Mouse (Mus musculus) ES-Bruce4 (cell line): ENCODE results near the gene Atraid. TPM values are rescaled to one million over a fixed set of nuclear protein-coding genes. Genes with fewer than 3 reads are reported as not detected.
"Not testable (repeated sequence)": the region's sequence is repeated elsewhere in the genome, so short reads cannot be mapped to it uniquely, and the experiment has no call there.

Source experiments
- H3K27ac ChIP-seq: 2 replicates; pipeline ENCODE4 v1.5.1; 2012; ENCODE audit warnings: low read length, inconsistent platforms; ENCODE audit not compliant: insufficient read depth
- H3K27me3 ChIP-seq: 2 replicates; pipeline ENCODE4 v1.6.1; 2012; ENCODE audit warnings: mild to moderate bottlenecking, low read length, inconsistent platforms; ENCODE audit not compliant: control insufficient read depth, poor library complexity, insufficient read depth, severe bottlenecking
- H3K36me3 ChIP-seq: 2 replicates; pipeline ENCODE4 v1.6.1; 2012; ENCODE audit warnings: inconsistent platforms, mild to moderate bottlenecking, low read length, moderate library complexity; ENCODE audit not compliant: control insufficient read depth, poor library complexity, insufficient read depth, severe bottlenecking
- H3K4me1 ChIP-seq: one replicate; pipeline ENCODE4 v1.8.1; 2011; ENCODE audit warnings: low read length; ENCODE audit not compliant: control insufficient read depth, insufficient read depth
- H3K4me3 ChIP-seq: 2 replicates; pipeline ENCODE4 v1.5.1; 2011; ENCODE audit warnings: low read depth, mild to moderate bottlenecking, low read length
- H3K9ac ChIP-seq: 2 replicates; pipeline ENCODE4 v1.6.1; 2012; ENCODE audit warnings: low read depth, mild to moderate bottlenecking, inconsistent platforms; ENCODE audit not compliant: poor library complexity, severe bottlenecking
- H3K9me3 ChIP-seq: replicated peaks from 2 replicates; pipeline ENCODE4 v1.6.1; 2012; ENCODE audit warnings: mild to moderate bottlenecking, low read length, inconsistent platforms; ENCODE audit not compliant: control insufficient read depth, poor library complexity, insufficient read depth, severe bottlenecking
- CTCF ChIP-seq: IDR thresholded peaks from one replicate; pipeline ENCODE4 v1.8.1; 2011; ENCODE audit warnings: low read depth, low read length
- EP300 ChIP-seq: IDR thresholded peaks from 2 replicates; pipeline ENCODE4 v1.6.1; 2011; ENCODE audit warnings: low read depth, low read length; ENCODE audit not compliant: insufficient read depth
- POLR2A ChIP-seq: IDR thresholded peaks from one replicate; pipeline ENCODE4 v1.8.1; 2011; ENCODE audit warnings: low read length; ENCODE audit not compliant: insufficient read depth
- polyA plus RNA-seq: library from polyadenylated mRNA; stranded (reverse); fragments of >200 nt; gene quantifications from 2 replicates; pipeline ENCODE4 v1.2.4, GENCODE M21; 2011; ENCODE audit warnings: low read depth; ENCODE audit not compliant: missing spikeins, insufficient read depth, insufficient read length

Gene Atraid
- polyA plus RNA-seq, 1 experiment: 28.6 TPM

DNA sequence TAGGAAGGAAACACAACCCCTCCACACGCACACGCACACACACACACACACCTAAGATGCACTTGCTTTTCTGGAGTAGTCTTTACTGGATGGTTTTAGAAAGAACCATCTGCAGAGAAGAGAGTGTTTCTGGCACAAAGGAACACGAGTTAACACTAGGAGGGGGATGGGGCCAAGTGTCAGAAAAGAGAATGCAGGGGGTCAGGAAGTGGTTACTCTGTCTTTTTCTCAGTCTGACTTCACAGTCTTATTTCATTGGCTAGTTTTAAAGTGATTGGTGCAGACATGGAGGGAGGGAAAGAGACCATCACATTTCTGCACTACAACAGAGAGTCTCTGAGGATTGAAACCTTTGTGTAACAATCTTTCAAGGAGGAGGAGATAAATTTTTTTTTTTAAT, 35.4 kb upstream of the Atraid start:
- H3K9me3 ChIP-seq: no peaks in the 10 kb centered on the region
- H3K4me3 ChIP-seq: no peak overlapping the region
- TF ChIP-seq EP300 (no peak), CTCF (no peak), POLR2A (no peak)
- H3K27ac ChIP-seq: no peak overlapping the region
- no peak overlapping the region for H3K9ac ChIP-seq
- no peaks in the 10 kb centered on the region for H3K36me3 ChIP-seq
- no peaks in the 10 kb centered on the region for H3K4me1 ChIP-seq
- H3K27me3 ChIP-seq: no peaks in the 10 kb centered on the region

DNA sequence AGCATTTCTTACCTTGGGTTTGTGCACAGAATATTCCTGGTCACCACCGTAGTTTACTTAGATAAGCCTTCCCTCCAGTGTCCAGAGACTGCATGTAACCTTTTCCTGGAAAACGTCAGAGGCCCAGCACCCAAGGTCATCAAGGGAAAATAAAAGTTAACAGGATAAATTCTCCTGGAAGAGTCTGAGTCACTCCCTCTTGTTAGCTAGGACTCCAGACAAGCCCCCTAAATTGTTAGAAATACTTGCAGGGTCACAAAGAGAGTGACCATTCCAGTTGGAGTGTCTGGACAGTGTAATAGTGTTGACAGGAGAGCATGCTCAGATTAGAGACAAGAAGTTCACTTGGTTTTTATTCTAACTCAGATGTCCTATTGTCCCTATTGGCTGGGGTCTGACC, 32.2 kb upstream of the Atraid start:
- no peaks in the 10 kb centered on the region for H3K27me3 ChIP-seq
- TF ChIP-seq POLR2A: no peak
- no peak for TF ChIP-seq CTCF
- TF ChIP-seq EP300: no peak
- H3K9ac ChIP-seq: no peak overlapping the region
- no peaks in the 10 kb centered on the region for H3K9me3 ChIP-seq
- H3K4me1 ChIP-seq: no peaks in the 10 kb centered on the region
- H3K4me3 ChIP-seq: no peak overlapping the region
- H3K36me3 ChIP-seq: no peaks in the 10 kb centered on the region
- no peak overlapping the region for H3K27ac ChIP-seq

DNA sequence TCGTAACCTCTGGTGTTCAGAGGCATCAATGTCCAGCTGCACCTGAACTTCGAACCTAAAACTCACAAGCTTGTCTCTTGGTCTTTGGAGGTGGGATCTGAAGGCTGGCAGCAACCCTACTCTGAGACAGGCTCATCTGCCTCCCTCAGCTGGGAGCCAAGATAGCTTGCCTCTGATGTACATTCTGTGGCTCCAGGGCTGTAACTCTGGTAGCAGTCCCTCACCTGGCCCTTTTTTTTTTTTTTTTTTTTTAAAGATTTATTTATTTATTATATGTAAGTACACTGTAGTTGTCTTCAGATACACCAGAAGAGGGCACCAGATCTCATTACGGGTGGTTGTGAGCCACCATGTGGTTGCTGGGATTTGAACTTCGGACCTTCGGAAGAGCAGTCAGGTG, 26.3 kb upstream of the Atraid start:
- not testable (repeated sequence) for H3K9me3 ChIP-seq, H3K27ac ChIP-seq, H3K9ac ChIP-seq, H3K4me3 ChIP-seq, H3K4me1 ChIP-seq, H3K36me3 ChIP-seq, H3K27me3 ChIP-seq

DNA sequence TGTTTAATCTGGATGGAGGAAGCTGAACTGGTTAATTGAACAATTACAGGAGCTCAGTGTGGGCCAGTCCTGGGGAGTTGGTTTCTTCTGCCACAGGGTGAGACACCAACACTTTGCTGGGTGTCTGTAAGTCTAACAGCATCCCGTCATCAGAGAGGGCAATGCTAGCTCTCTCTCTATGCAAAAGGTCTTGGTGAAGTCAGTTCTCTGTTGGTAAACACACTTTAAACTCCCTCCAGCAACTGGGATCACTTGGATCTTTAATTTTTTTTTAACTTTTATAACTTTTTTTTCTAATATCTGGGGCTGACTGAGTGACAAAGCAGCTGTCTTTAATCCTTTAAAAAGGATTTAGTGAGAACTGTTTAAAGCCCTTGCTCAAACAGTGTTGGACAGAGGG, 25.4 kb upstream of the Atraid start:
- peaks cover 2% of the 10 kb centered on the region for H3K4me1 ChIP-seq
- TF ChIP-seq EP300: no peak
- TF ChIP-seq CTCF: no peak
- no peaks in the 10 kb centered on the region for H3K27me3 ChIP-seq
- H3K9me3 ChIP-seq: no peaks in the 10 kb centered on the region
- H3K36me3 ChIP-seq: no peaks in the 10 kb centered on the region
- H3K9ac ChIP-seq: no peak overlapping the region
- H3K27ac ChIP-seq: peak overlapping the region; percentile 41; the same call in 1 of the 2 replicates
- no peak overlapping the region for H3K4me3 ChIP-seq

DNA sequence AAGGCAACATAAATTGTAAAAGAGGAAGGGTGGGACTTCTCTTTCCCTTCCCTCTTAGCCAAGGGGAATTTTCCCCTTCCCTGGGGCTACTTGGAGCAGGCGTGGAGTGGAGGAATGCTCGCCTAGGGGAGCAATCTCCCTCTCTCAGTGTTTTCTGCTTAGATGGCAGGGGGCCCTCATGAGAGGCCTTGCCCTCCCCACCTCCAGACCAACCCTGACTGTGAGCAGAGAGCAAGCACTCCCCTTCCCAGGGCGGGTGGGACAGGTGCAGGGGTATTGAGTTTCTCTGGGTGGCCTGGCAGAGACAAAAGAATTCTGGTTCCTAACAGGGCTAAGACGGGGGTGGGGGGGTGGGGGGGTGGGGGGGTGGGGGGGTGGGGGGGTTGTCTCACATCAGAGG, 24.9 kb upstream of the Atraid start:
- Histone ChIP-seq H3K27ac (no peak overlapping the region), H3K9ac (no peak overlapping the region), H3K27me3 (no peaks in the 10 kb centered on the region), H3K4me3 (no peak overlapping the region), H3K9me3 (no peaks in the 10 kb centered on the region), H3K36me3 (no peaks in the 10 kb centered on the region), H3K4me1 (peaks cover 2% of the 10 kb centered on the region)
- TF ChIP-seq CTCF (no peak), POLR2A (no peak), EP300 (no peak)

DNA sequence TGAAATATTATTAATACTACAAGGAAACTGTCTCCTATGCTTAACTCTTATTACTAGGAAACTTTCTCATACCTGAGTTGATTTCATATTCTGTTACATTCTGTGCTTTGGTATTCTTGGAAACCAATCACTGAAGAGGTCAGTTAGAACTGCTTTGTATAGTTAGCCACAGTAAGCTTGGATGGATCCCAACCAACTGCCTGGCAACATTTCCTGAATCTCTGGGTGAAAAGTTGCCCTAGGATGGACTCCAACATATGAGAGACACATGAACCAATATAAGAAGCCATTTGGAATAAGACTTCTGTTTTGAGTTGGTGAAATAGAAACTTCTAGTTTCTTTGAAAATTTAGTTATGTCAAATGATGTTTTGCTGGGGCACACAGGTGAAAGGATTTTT, 23.5 kb upstream of the Atraid start:
- Histone ChIP-seq H3K4me3 (no peak overlapping the region), H3K27ac (no peak overlapping the region), H3K9me3 (no peaks in the 10 kb centered on the region), H3K27me3 (no peaks in the 10 kb centered on the region), H3K9ac (no peak overlapping the region), H3K36me3 (no peaks in the 10 kb centered on the region), H3K4me1 (peaks cover 2% of the 10 kb centered on the region)
- TF ChIP-seq CTCF (no peak), EP300 (no peak), POLR2A (no peak)
